Mouse (Mus musculus) embryo, embryonic 10 days (tissue): ENCODE measurements around the gene Eva1a.

ENCODE experiments used
- DNase-seq: peaks from one replicate; pipeline ENCODE4 v3.0.0-alpha.2; 2015; ENCODE audit warnings: low spot score

The Eva1a gene

GRCm38 (mm10) chr6:82066515-82067081, 25.8 kb downstream of the Eva1a start:
- no peak for DNase-seq

GRCm38 (mm10) chr6:82070459-82070858, 29.6 kb downstream of the Eva1a start:
- no peak for DNase-seq

GRCm38 (mm10) chr6:82073011-82073410, 32.2 kb downstream of the Eva1a start:
- DNase-seq, result no peak

- DNase-seq, result no peak
Measured at GRCm38 (mm10) chr6:82073567-82073966, 32.7 kb downstream of the Eva1a start.

GRCm38 (mm10) chr6:82076364-82076763, 35.5 kb downstream of the Eva1a start:
- no peak for DNase-seq

- DNase-seq, result no peak
Measured at GRCm38 (mm10) chr6:82078875-82079274, 38.0 kb downstream of the Eva1a start.

GRCm38 (mm10) chr6:82083655-82084054, 42.8 kb downstream of the Eva1a start:
- no peak for DNase-seq

- DNase-seq, result no peak
Measured at GRCm38 (mm10) chr6:82084235-82084634, 43.4 kb downstream of the Eva1a start.

- no peak for DNase-seq
Measured at GRCm38 (mm10) chr6:82085313-82085908, 44.6 kb downstream of the Eva1a start.

GRCm38 (mm10) chr6:82088133-82088532, 47.3 kb downstream of the Eva1a start:
- no peak for DNase-seq

GRCm38 (mm10) chr6:82091773-82092172, 50.9 kb downstream of the Eva1a start:
- peak; percentile 68 for DNase-seq

GRCm38 (mm10) chr6:82097705-82098104, 56.9 kb downstream of the Eva1a start:
- DNase-seq, result no peak

- DNase-seq, result no peak
Measured at GRCm38 (mm10) chr6:82098456-82098855, 57.6 kb downstream of the Eva1a start.

- no peak for DNase-seq
Measured at GRCm38 (mm10) chr6:82110473-82110872, 69.6 kb downstream of the Eva1a start.

- no peak for DNase-seq
Measured at GRCm38 (mm10) chr6:82111111-82111510, 70.3 kb downstream of the Eva1a start.

- no peak for DNase-seq
Measured at GRCm38 (mm10) chr6:82111540-82111939, 70.7 kb downstream of the Eva1a start.

- no peak for DNase-seq
Measured at GRCm38 (mm10) chr6:82112127-82113090, 71.6 kb downstream of the Eva1a start.

GRCm38 (mm10) chr6:82115335-82115965, 74.6 kb downstream of the Eva1a start:
- DNase-seq, result no peak

- no peak for DNase-seq
Measured at GRCm38 (mm10) chr6:82116176-82116575, 75.3 kb downstream of the Eva1a start.

- DNase-seq, result no peak
Measured at GRCm38 (mm10) chr6:82117871-82118270, 77.0 kb downstream of the Eva1a start.

GRCm38 (mm10) chr6:82119322-82120162, 78.7 kb downstream of the Eva1a start:
- DNase-seq, result peak; percentile 78

GRCm38 (mm10) chr6:82125134-82125533, 84.3 kb downstream of the Eva1a start:
- no peak for DNase-seq
